Mouse (Mus musculus): ENCODE data around the gene Gm21440. TPM values are rescaled to one million over a fixed set of nuclear protein-coding genes. Genes with fewer than 3 reads are reported as not detected.
"Not testable (repeated sequence)": the region's sequence is repeated elsewhere in the genome, so short reads cannot be mapped to it uniquely, and the experiment has no call there.

Gm21440 gene
- polyA plus RNA-seq (2015; fragmentation: Nextera tagmentation; extraction: Ambion mirVana): not detected in 2 replicates

GRCm38 (mm10) chrY:13252091-13252490 is at the start of gene Gm21440, which contains the start of gene Gm21454:
Gene Gm21440, plus strand, starts transcription at chrY:13252391.
Gene Gm21454, plus strand, starts transcription at chrY:13252442.
- not testable (repeated sequence) for H3K36me3 ChIP-seq (ENCODE audit: control insufficient read depth, insufficient read depth, low read length); H3K4me2 ChIP-seq (ENCODE audit: low read length); H3K27ac ChIP-seq (ENCODE audit: low read length); ATAC-seq; H3K9me3 ChIP-seq (replicated peaks; ENCODE audit: control insufficient read depth, low read length, poor library complexity, severe bottlenecking); H3K9ac ChIP-seq (ENCODE audit: low read depth, low read length); H3K4me3 ChIP-seq (ENCODE audit: low read depth, low read length); H3K4me1 ChIP-seq (ENCODE audit: control insufficient read depth, insufficient read depth, low read length); H3K27me3 ChIP-seq (ENCODE audit: control insufficient read depth, insufficient read depth, low read depth, low read length)

GRCm38 (mm10) chrY:13223828-13224227 is 28.4 kb upstream of the Gm21440 start, which contains the start of gene Gm21828:
Gene Gm21828, minus strand, starts transcription at chrY:13223928.
- not testable (repeated sequence) for H3K27ac ChIP-seq (ENCODE audit: low read length); H3K36me3 ChIP-seq (ENCODE audit: control insufficient read depth, insufficient read depth, low read length); ATAC-seq; H3K27me3 ChIP-seq (ENCODE audit: control insufficient read depth, insufficient read depth, low read depth, low read length); H3K9me3 ChIP-seq (replicated peaks; ENCODE audit: control insufficient read depth, low read length, poor library complexity, severe bottlenecking); H3K9ac ChIP-seq (ENCODE audit: low read depth, low read length); H3K4me1 ChIP-seq (ENCODE audit: control insufficient read depth, insufficient read depth, low read length); H3K4me2 ChIP-seq (ENCODE audit: low read length); H3K4me3 ChIP-seq (ENCODE audit: low read depth, low read length)
- no CpG with 5 or more reads among the region's 3 CpGs for WGBS

Other genes with a start within 250 kb of the Gm21440 start
- gene Gm20807, start 209.5 kb upstream of the Gm21440 start, polyA plus RNA-seq (2015; fragmentation: Nextera tagmentation; extraction: Ambion mirVana): not detected in 2 replicates
- gene Gm21891, start 118.9 kb upstream of the Gm21440 start, polyA plus RNA-seq (2015; fragmentation: Nextera tagmentation; extraction: Ambion mirVana): not detected in 2 replicates
- not detected in 2 replicates for gene Gm21425, start 90.4 kb upstream of the Gm21440 start, polyA plus RNA-seq (2015; fragmentation: Nextera tagmentation; extraction: Ambion mirVana)
- gene Gm21828, start 28.5 kb upstream of the Gm21440 start, polyA plus RNA-seq (2015; fragmentation: Nextera tagmentation; extraction: Ambion mirVana): not detected in 2 replicates
- gene Gm21454, start 51 bp downstream of the Gm21440 start, polyA plus RNA-seq (2015; fragmentation: Nextera tagmentation; extraction: Ambion mirVana): not detected in 2 replicates
- not detected in 2 replicates for gene Gm21725, start 96.7 kb downstream of the Gm21440 start, polyA plus RNA-seq (2015; fragmentation: Nextera tagmentation; extraction: Ambion mirVana)
- gene Gm21866, start 213.2 kb downstream of the Gm21440 start, polyA plus RNA-seq (2015; fragmentation: Nextera tagmentation; extraction: Ambion mirVana): not detected in 2 replicates
- not detected in 2 replicates for gene Gm20773, start 241.6 kb downstream of the Gm21440 start, polyA plus RNA-seq (2015; fragmentation: Nextera tagmentation; extraction: Ambion mirVana)

Data from midbrain, embryonic 16.5 days (tissue).